Mouse (Mus musculus): ENCODE measurements around the gene Cdk16. TPM values are rescaled to one million over a fixed set of nuclear protein-coding genes. Genes with fewer than 3 reads are reported as not detected.

Cdk16 gene
- total RNA-seq, 2 experiments from 2014 or later = 173 to 186 TPM

Other genes starting within 250 kb of the Cdk16 start
- 1 to 10 TPM; 1.1 to 1.7 TPM for gene Rgn, start 138.2 kb upstream of the Cdk16 start, total RNA-seq (2021)
- 10 to 100 TPM; 27.4 to 29.1 TPM for gene Rbm10, start 70.5 kb upstream of the Cdk16 start, total RNA-seq (2021)
- 100 to 1,000 TPM; 473 to 482 TPM for gene Ndufb11, start 70.3 kb upstream of the Cdk16 start, total RNA-seq (2021)
- gene Uba1, start 29.6 kb upstream of the Cdk16 start, total RNA-seq (2021) = 100 to 1,000 TPM; 293 to 326 TPM
- gene Usp11, start 16.0 kb downstream of the Cdk16 start, total RNA-seq (2021) = 10 to 100 TPM; 17.0 to 17.1 TPM
- gene Araf, start 109.9 kb downstream of the Cdk16 start, total RNA-seq (2021) = 10 to 100 TPM; 69.1 to 73.3 TPM
- gene Timp1, start 182.2 kb downstream of the Cdk16 start, total RNA-seq (2021) = 10 to 100 TPM; 19.8 to 21.1 TPM
- gene Syn1, start 233.1 kb downstream of the Cdk16 start, total RNA-seq (2021) = under 1 TPM; 0.29 to 0.41 TPM
- gene Cfp, start 243.6 kb downstream of the Cdk16 start, total RNA-seq (2021) = 1 to 10 TPM; 3.4 to 4.5 TPM